Mouse (Mus musculus) heart, postnatal 14 days (tissue): Measurements from ENCODE around the gene Racgap1. TPM values are rescaled to one million over a fixed set of nuclear protein-coding genes. Genes with fewer than 3 reads are reported as not detected.

Experiments
- DNase-seq, 2 experiments: peaks; one replicate each; pipeline ENCODE4 v3.0.0; 2021 to 2022
- intact Hi-C: fragments of 180-260 bp; cut with DNase I; formaldehyde crosslinking; loops from one replicate; pipeline ENCODE4 v1.15.1; 2025
- total RNA-seq, 2 experiments: library from RNA; stranded (reverse); gene quantifications; 2 replicates each; pipeline ENCODE4 v1.2.3; 2021

The Racgap1 gene
- total RNA-seq, 2 experiments from 2014 or later: 8.6 to 12.2 TPM

- intact Hi-C loops: loop anchor here (1.0 to 10.0 kb wide), 6 partner anchors 73 to 311 kb away; no protein-coding TSS in a partner anchor
- peak; percentile 85 to 90 for DNase-seq
Measured at GRCm38 (mm10) chr15:99596056-99596687, 55.3 kb downstream of the Racgap1 start.

GRCm38 (mm10) chr15:99594951-99595350, 56.5 kb downstream of the Racgap1 start:
- no peak for DNase-seq
- intact Hi-C loops: loop anchor here (5.0 to 10.0 kb wide), 3 partner anchors 180 to 312 kb away; no protein-coding TSS in a partner anchor

GRCm38 (mm10) chr15:99592877-99593276, 58.6 kb downstream of the Racgap1 start:
- intact Hi-C loops: loop anchor here (10.0 kb wide), 1 partner anchor 178 kb away; no protein-coding TSS in a partner anchor
- DNase-seq: no peak

GRCm38 (mm10) chr15:99592177-99592576, 59.3 kb downstream of the Racgap1 start:
- intact Hi-C loops: loop anchor here (10.0 kb wide), 1 partner anchor 177 kb away; no protein-coding TSS in a partner anchor
- no peak for DNase-seq

GRCm38 (mm10) chr15:99590429-99591084, 60.9 kb downstream of the Racgap1 start, which contains the start of gene Aqp5:
Gene Aqp5 (plus strand): TSS chr15:99590782.
- intact Hi-C loops: loop anchor here (10.0 kb wide), 1 partner anchor 176 kb away; no protein-coding TSS in a partner anchor
- peak; percentile 13 to 28 for DNase-seq

- intact Hi-C loops: loop anchor here (10.0 kb wide), 1 partner anchor 175 kb away; no protein-coding TSS in a partner anchor
- DNase-seq: no peak
Measured at GRCm38 (mm10) chr15:99589704-99590103, 61.8 kb downstream of the Racgap1 start.

- intact Hi-C loops: no loop called here
Measured at GRCm38 (mm10) chr15:99589237-99589636, 62.2 kb downstream of the Racgap1 start.

GRCm38 (mm10) chr15:99586525-99586924, 64.9 kb downstream of the Racgap1 start:
- DNase-seq: no peak
- intact Hi-C loops: no loop called here

More at GRCm38 (mm10) chr15:99589237-99589636, 62.2 kb downstream of the Racgap1 start:
- DNase-seq: no peak

- intact Hi-C loops: no loop called here
- no peak for DNase-seq
Measured at GRCm38 (mm10) chr15:99585741-99586140, 65.7 kb downstream of the Racgap1 start.

GRCm38 (mm10) chr15:99584407-99585202, 66.9 kb downstream of the Racgap1 start:
- DNase-seq: peak in 1 of 2 experiments; percentile 8
- intact Hi-C loops: no loop called here

GRCm38 (mm10) chr15:99583463-99584344, 67.8 kb downstream of the Racgap1 start:
- DNase-seq: peak; percentile 45 to 53
- intact Hi-C loops: no loop called here

- intact Hi-C loops: no loop called here
- peak; percentile 11 to 20 for DNase-seq
Measured at GRCm38 (mm10) chr15:99578802-99579485, 72.5 kb downstream of the Racgap1 start, which contains the start of gene Aqp2. Gene Aqp2 (plus strand): TSS chr15:99579055.

Other genes starting within 250 kb of the Racgap1 start
- 10 to 100 TPM; 11.2 to 13.6 TPM for gene Nckap5l, start 193.9 kb downstream of the Racgap1 start, total RNA-seq
- gene Bcdin3d, start 176.9 kb downstream of the Racgap1 start, total RNA-seq: 1 to 10 TPM; 3.9 to 4.9 TPM
- gene Faim2, start 123.5 kb downstream of the Racgap1 start, total RNA-seq: under 1 TPM; 0.12 to 0.74 TPM
- gene Aqp2, start 72.6 kb downstream of the Racgap1 start, total RNA-seq: not detected
- 1 to 10 TPM in 1 of 2 experiments, under 1 TPM in 1; 0.63 to 1.2 TPM for gene Aqp5, start 60.9 kb downstream of the Racgap1 start, total RNA-seq
- gene Aqp6, start 50.3 kb downstream of the Racgap1 start, total RNA-seq: not detected
- gene Asic1, start 18.7 kb upstream of the Racgap1 start, total RNA-seq: under 1 TPM; 0.29 to 0.74 TPM
- gene Smarcd1, start 50.5 kb upstream of the Racgap1 start, total RNA-seq: 10 to 100 TPM; 25.9 to 28.4 TPM
- gene Gm17349, start 53.8 kb upstream of the Racgap1 start, total RNA-seq: 1 to 10 TPM; 5.0 to 5.1 TPM
- 10 to 100 TPM; 61.7 to 91.3 TPM for gene Gpd1, start 65.9 kb upstream of the Racgap1 start, total RNA-seq
- 100 to 1,000 TPM; 207 to 250 TPM for gene Cox14, start 74.0 kb upstream of the Racgap1 start, total RNA-seq
- gene Cers5, start 121.2 kb upstream of the Racgap1 start, total RNA-seq: 10 to 100 TPM; 24.8 to 27.3 TPM
- 10 to 100 TPM; 23.5 TPM for gene Lima1, start 223.8 kb upstream of the Racgap1 start, total RNA-seq